Mouse (Mus musculus) stomach, postnatal 0 days (tissue): ENCODE measurements around the gene Spaca9. TPM values are rescaled to one million over a fixed set of nuclear protein-coding genes. Genes with fewer than 3 reads are reported as not detected.

ENCODE experiments used
- ATAC-seq: fragments of 200-750 bp; cut with Nextera tagmentation; 2 replicates; pipeline ENCODE4 v1.8.0; 2017; ENCODE audit not compliant: low FRiP score, low TSS enrichment
- DNase-seq: peaks from one replicate; pipeline ENCODE4 v3.0.0-alpha.2; 2016; ENCODE audit warnings: low spot score
- H3K27ac ChIP-seq: fragments of 300-500 bp; sonication (generic); replicated peaks from 2 replicates; pipeline ENCODE4 v1.5.1; 2014; ENCODE audit warnings: mild to moderate bottlenecking, control low read depth
- H3K27me3 ChIP-seq: fragments of 300-500 bp; sonication (generic); 2 replicates; pipeline ENCODE4 v1.6.1; 2014; ENCODE audit warnings: low read length; ENCODE audit not compliant: control insufficient read depth, insufficient read depth
- H3K36me3 ChIP-seq: fragments of 300-500 bp; sonication (generic); 2 replicates; pipeline ENCODE4 v1.6.1; 2014; ENCODE audit warnings: low read length, mixed read lengths; ENCODE audit not compliant: control insufficient read depth, insufficient read depth
- H3K4me1 ChIP-seq: fragments of 300-500 bp; sonication (generic); replicated peaks from 2 replicates; pipeline ENCODE4 v1.6.1; 2014; ENCODE audit warnings: antibody characterized with exemption; ENCODE audit not compliant: control insufficient read depth, insufficient read depth
- H3K4me2 ChIP-seq: fragments of 300-500 bp; sonication (generic); replicated peaks from 2 replicates; pipeline ENCODE4 v1.6.1; 2014; ENCODE audit warnings: low read depth, mild to moderate bottlenecking, control low read depth, moderate library complexity
- H3K4me3 ChIP-seq: fragments of 300-500 bp; sonication (generic); 2 replicates; pipeline ENCODE4 v1.5.1; 2014; ENCODE audit warnings: low read depth, low read length, control low read depth
- H3K9ac ChIP-seq: fragments of 300-500 bp; sonication (generic); 2 replicates; pipeline ENCODE4 v1.6.1; 2014; ENCODE audit warnings: mild to moderate bottlenecking, low read length, control low read depth, mixed read lengths
- H3K9me3 ChIP-seq: fragments of 300-500 bp; sonication (generic); 2 replicates; pipeline ENCODE4 v1.6.1; 2016; ENCODE audit warnings: low read length; ENCODE audit not compliant: control insufficient read depth
- CTCF ChIP-seq: IDR thresholded peaks from 2 replicates; pipeline ENCODE4 v1.5.1; 2016; ENCODE audit warnings: antibody characterized with exemption, low read depth, mild to moderate bottlenecking, moderate library complexity
- EP300 ChIP-seq: optimal IDR thresholded peaks from 2 replicates; pipeline ENCODE3; 2016; ENCODE audit warnings: antibody characterized with exemption
- WGBS: fragments of 180-500 bp; shearing (Covaris S2); extraction: QIAGEN DNeasy Blood & Tissue Kit; methylation state at CpG from one replicate; pipeline ENCODE4 v1.1.7; 2014; 5-methylcytosine and 5-hydroxymethylcytosine counted together
- polyA plus RNA-seq: library from polyadenylated mRNA; unstranded; fragments of >200 nt; fragmentation: Nextera tagmentation; extraction: Ambion mirVana; gene quantifications from 2 replicates; pipeline ENCODE4 v1.2.1, GENCODE M21; 2015

Gene Spaca9
- polyA plus RNA-seq, 1 experiment from 2014 or later, result 0.69 TPM

- H3K36me3 ChIP-seq, result no peaks in the 10 kb centered on the region
- H3K4me3 ChIP-seq, result no peak overlapping the region
- no peak overlapping the region for H3K9ac ChIP-seq
- no peaks in the 10 kb centered on the region for H3K9me3 ChIP-seq
- no peak for TF ChIP-seq CTCF
- no peak for TF ChIP-seq EP300
- ATAC-seq (no peak), DNase-seq (no peak)
- H3K4me1 ChIP-seq, result no peaks in the 10 kb centered on the region
- H3K27ac ChIP-seq, result no peak overlapping the region
- WGBS, result 79% methylated on average over 5 of the region's 5 CpGs
- no peak overlapping the region for H3K4me2 ChIP-seq
- H3K27me3 ChIP-seq, result no peaks in the 10 kb centered on the region
Measured at GRCm38 (mm10) chr2:28737112-28737511, 37.6 kb upstream of the Spaca9 start.

- H3K9me3 ChIP-seq, result no peaks in the 10 kb centered on the region
- no peaks in the 10 kb centered on the region for H3K4me1 ChIP-seq
- DNase-seq (no peak), ATAC-seq (no peak)
- H3K4me3 ChIP-seq, result no peak overlapping the region
- H3K27ac ChIP-seq, result no peak overlapping the region
- TF ChIP-seq EP300, result no peak
- TF ChIP-seq CTCF, result no peak
- no peak overlapping the region for H3K9ac ChIP-seq
- no peaks in the 10 kb centered on the region for H3K36me3 ChIP-seq
- H3K4me2 ChIP-seq, result no peak overlapping the region
- H3K27me3 ChIP-seq, result no peaks in the 10 kb centered on the region
Measured at GRCm38 (mm10) chr2:28730676-28731075, 31.1 kb upstream of the Spaca9 start.

- no peak for DNase-seq
- TF ChIP-seq EP300, result no peak
- TF ChIP-seq CTCF, result no peak
- no peak overlapping the region for H3K9ac ChIP-seq
Measured at GRCm38 (mm10) chr2:28727786-28728404, 28.4 kb upstream of the Spaca9 start.

GRCm38 (mm10) chr2:28723912-28724311, 24.4 kb upstream of the Spaca9 start:
- ATAC-seq (no peak), DNase-seq (no peak)
- 38% methylated on average over 8 of the region's 9 CpGs for WGBS
- Histone ChIP-seq H3K4me2 (no peak overlapping the region), H3K27ac (no peak overlapping the region), H3K9ac (no peak overlapping the region), H3K27me3 (no peaks in the 10 kb centered on the region), H3K36me3 (no peaks in the 10 kb centered on the region), H3K4me3 (no peak overlapping the region), H3K4me1 (no peaks in the 10 kb centered on the region), H3K9me3 (no peaks in the 10 kb centered on the region)
- TF ChIP-seq EP300 (no peak), CTCF (no peak)

More at GRCm38 (mm10) chr2:28727786-28728404, 28.4 kb upstream of the Spaca9 start:
- Histone ChIP-seq H3K27ac (no peak overlapping the region), H3K4me3 (no peak overlapping the region), H3K9me3 (no peaks in the 10 kb centered on the region), H3K36me3 (no peaks in the 10 kb centered on the region), H3K27me3 (no peaks in the 10 kb centered on the region), H3K4me1 (no peaks in the 10 kb centered on the region), H3K4me2 (no peak overlapping the region)
- ATAC-seq, result no peak
- WGBS, result 42% methylated on average over 16 of the region's 16 CpGs

- DNase-seq (no peak), ATAC-seq (no peak)
- TF ChIP-seq CTCF (no peak), EP300 (no peak)
- H3K27ac ChIP-seq, result no peak overlapping the region
- no peaks in the 10 kb centered on the region for H3K9me3 ChIP-seq
- H3K9ac ChIP-seq, result no peak overlapping the region
- H3K4me2 ChIP-seq, result no peak overlapping the region
- H3K4me3 ChIP-seq, result no peak overlapping the region
- H3K4me1 ChIP-seq, result no peaks in the 10 kb centered on the region
- WGBS, result 87% methylated on average over 8 of the region's 8 CpGs
- H3K27me3 ChIP-seq, result no peaks in the 10 kb centered on the region
- H3K36me3 ChIP-seq, result no peaks in the 10 kb centered on the region
Measured at GRCm38 (mm10) chr2:28722419-28722818, 22.9 kb upstream of the Spaca9 start.

- H3K4me1 ChIP-seq, result no peaks in the 10 kb centered on the region
- H3K9ac ChIP-seq, result no peak overlapping the region
- TF ChIP-seq CTCF (no peak), EP300 (no peak)
- H3K9me3 ChIP-seq, result no peaks in the 10 kb centered on the region
- H3K27me3 ChIP-seq, result no peaks in the 10 kb centered on the region
- DNase-seq (no peak), ATAC-seq (no peak)
- H3K4me2 ChIP-seq, result no peak overlapping the region
- WGBS, result 83% methylated on average over 8 of the region's 8 CpGs
- no peak overlapping the region for H3K4me3 ChIP-seq
- H3K27ac ChIP-seq, result no peak overlapping the region
- no peaks in the 10 kb centered on the region for H3K36me3 ChIP-seq
Measured at GRCm38 (mm10) chr2:28713036-28713435, 13.5 kb upstream of the Spaca9 start.
